Mouse (Mus musculus): ENCODE results near the gene Fam160a2. TPM values are rescaled to one million over a fixed set of nuclear protein-coding genes. Genes with fewer than 3 reads are reported as not detected.

Fam160a2 gene
- 13.2 and 15.8 TPM in 2 replicates for total RNA-seq (2017)

DNA sequence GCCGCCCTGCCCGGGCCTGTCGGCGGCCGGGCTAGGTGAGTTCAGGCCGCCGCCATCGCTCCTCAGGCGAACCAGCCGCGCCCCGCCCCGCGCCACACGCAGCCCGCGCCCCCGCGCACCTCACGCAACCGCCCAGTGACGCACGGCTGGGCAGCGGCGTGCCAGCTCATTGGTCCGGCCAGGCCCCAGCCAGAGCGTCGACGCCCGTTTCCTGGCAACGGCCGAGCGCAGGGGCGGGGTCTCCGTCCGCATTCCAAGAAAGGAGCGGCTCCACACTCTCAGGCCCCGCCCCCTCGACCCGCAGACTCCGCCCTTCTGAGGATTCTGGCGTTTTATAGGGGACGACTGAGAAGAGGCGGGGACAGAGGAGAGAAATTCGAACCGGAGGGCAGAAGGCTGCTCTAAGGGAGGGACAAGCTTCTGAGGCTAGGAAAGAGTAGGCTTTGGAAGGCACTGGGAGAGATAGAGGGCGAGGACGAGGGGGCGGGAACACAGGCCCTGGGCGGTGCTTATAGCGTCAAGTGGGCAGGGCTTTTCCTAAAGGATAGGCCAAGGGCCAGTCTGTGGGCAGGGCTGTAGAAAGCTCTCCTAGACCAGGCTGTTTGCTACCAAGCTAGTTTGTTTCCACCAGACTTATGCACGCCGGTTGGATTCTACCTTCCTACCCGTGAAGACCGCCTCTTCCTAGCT lies at the start of gene Fam160a2:
Fam160a2 (minus strand) TSS at position 120 of the 690 bp plus-strand sequence.
- peak; percentile 80 to 87 for ATAC-seq (replicated peaks in 1 of 2; ENCODE audit: insufficient read depth in 1 of 2, low FRiP score in 2 of 2, low TSS enrichment in 1 of 2, low read depth in 1 of 2, poor library complexity in 2 of 2, severe bottlenecking in 2 of 2)

DNA sequence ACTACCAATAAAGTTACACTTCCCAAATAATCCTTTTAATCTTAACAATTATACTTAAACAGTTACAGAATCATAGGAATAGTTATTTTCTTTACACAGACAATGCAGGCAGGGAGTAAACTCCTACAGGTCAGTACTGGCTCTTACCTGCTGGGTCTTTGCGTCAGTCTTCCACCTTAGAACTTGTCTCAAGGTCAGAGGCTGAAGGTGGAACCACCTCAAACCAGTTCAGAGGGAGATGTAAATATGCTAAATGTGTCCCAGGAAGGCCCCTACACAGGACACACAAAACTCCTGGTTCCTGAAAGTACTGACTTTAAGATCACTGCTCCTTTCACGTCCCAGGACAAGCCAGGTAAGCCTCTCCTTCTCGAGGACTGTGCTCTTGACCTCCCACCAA lies 45.2 kb upstream of the Fam160a2 start:
- no peak for ATAC-seq (replicated peaks in 1 of 2; ENCODE audit: insufficient read depth in 1 of 2, low FRiP score in 2 of 2, low TSS enrichment in 1 of 2, low read depth in 1 of 2, poor library complexity in 2 of 2, severe bottlenecking in 2 of 2)

- no peak for ATAC-seq (replicated peaks in 1 of 2; ENCODE audit: insufficient read depth in 1 of 2, low FRiP score in 2 of 2, low TSS enrichment in 1 of 2, low read depth in 1 of 2, poor library complexity in 2 of 2, severe bottlenecking in 2 of 2)
Observed at GRCm38 (mm10) chr7:105441426-105441825, 41.6 kb upstream of the Fam160a2 start.

- no peak for ATAC-seq (replicated peaks in 1 of 2; ENCODE audit: insufficient read depth in 1 of 2, low FRiP score in 2 of 2, low TSS enrichment in 1 of 2, low read depth in 1 of 2, poor library complexity in 2 of 2, severe bottlenecking in 2 of 2)
Observed at GRCm38 (mm10) chr7:105437979-105438772, 38.3 kb upstream of the Fam160a2 start.

- ATAC-seq (replicated peaks in 1 of 2; ENCODE audit: insufficient read depth in 1 of 2, low FRiP score in 2 of 2, low TSS enrichment in 1 of 2, low read depth in 1 of 2, poor library complexity in 2 of 2, severe bottlenecking in 2 of 2), result no peak
Observed at GRCm38 (mm10) chr7:105434798-105435197, 34.9 kb upstream of the Fam160a2 start.

DNA sequence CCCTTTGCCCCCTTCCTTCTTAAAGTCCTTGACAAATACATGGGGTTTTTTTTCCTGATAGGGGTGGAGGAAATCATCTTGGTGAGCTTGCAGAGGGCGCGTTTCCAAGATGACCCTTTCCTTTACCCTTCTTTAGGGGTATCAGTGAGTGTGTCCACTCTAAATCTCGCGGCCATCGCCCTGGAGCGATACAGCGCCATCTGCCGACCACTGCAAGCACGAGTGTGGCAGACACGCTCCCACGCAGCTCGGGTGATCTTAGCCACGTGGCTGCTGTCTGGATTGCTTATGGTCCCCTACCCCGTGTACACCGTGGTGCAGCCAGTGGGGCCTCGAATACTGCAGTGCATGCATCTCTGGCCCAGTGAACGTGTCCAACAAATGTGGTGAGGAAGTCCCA lies 34.0 kb upstream of the Fam160a2 start:
- ATAC-seq (replicated peaks in 1 of 2; ENCODE audit: insufficient read depth in 1 of 2, low FRiP score in 2 of 2, low TSS enrichment in 1 of 2, low read depth in 1 of 2, poor library complexity in 2 of 2, severe bottlenecking in 2 of 2), result no peak

DNA sequence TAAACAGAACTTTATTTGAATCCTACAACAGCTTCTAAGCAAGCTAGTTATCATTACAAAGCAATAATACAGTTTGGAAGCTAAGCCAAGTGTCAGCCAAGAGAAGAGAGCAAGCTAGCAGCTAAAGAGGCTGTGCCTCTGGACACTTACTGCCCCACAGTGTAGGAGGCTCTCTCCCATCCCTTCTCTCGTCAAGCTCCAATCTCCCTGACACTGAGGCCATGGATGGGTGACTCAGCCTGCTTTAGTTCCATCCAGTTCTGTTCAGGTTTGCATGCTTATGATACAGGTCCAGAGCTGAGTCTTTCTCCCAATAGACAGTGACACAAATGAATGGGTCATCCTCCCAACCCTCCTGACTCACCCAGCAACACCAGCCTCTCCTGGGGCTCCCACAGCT lies 32.2 kb upstream of the Fam160a2 start:
- no peak for ATAC-seq (replicated peaks in 1 of 2; ENCODE audit: insufficient read depth in 1 of 2, low FRiP score in 2 of 2, low TSS enrichment in 1 of 2, low read depth in 1 of 2, poor library complexity in 2 of 2, severe bottlenecking in 2 of 2)

DNA sequence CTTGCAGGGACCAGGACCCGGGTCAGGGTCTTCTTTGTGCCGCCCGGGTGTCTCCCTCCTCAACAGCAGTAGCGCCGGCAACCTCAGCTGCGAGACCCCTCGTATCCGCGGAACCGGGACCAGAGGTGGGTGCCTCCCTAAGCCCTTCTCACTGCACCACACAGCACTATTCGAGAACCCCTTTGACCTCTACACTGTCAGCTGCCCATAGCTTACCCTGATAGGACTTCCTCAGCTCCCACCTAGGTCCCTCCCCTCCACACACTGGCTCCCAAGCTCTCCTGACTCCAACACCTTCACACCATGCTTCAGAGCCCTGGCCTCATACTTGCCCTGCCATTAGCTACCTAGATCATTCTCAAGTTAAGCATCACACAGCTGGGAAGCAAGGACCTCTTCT lies 26.2 kb upstream of the Fam160a2 start:
- peak; percentile 17 to 28; a peak in 1 of 4 replicates for ATAC-seq (replicated peaks in 1 of 2; ENCODE audit: insufficient read depth in 1 of 2, low FRiP score in 2 of 2, low TSS enrichment in 1 of 2, low read depth in 1 of 2, poor library complexity in 2 of 2, severe bottlenecking in 2 of 2)

DNA sequence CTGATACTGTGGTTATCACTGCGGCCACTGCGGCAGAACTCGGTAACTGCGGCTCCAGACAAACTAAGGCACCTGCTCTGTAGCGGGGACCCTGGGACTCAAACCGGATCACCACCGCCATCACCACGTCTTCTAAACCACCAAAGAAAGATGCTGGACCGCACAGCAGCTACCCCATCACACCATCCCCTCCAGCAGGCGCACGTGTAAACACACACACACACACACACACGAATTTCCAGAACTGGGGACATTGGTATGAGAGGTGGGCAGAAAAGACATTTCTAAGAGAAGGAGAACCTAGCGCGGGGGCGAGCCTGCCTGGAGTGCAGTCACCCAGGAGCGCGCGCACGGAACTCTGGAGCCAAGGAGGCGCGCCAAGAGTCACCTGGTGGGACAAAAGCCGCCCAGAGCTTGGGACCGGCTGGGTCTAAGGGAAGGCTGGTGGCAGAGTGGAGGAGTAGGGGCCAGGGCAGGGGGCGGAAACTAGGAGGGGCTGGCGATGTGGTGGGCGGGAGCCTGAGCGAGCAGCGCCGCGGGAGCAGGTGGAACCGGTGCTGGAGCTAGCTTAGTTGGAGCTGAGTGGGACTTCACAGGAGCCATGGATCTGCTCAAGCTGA lies 25.7 kb upstream of the Fam160a2 start, which contains the start of gene Cckbr:
Cckbr (plus strand) TSS at position 308 of the 620 bp plus-strand sequence.
- peak; percentile 50 to 57 for ATAC-seq (replicated peaks in 1 of 2; ENCODE audit: insufficient read depth in 1 of 2, low FRiP score in 2 of 2, low TSS enrichment in 1 of 2, low read depth in 1 of 2, poor library complexity in 2 of 2, severe bottlenecking in 2 of 2)

GRCm38 (mm10) chr7:105424368-105424767 lies 24.5 kb upstream of the Fam160a2 start:
- ATAC-seq (replicated peaks in 1 of 2; ENCODE audit: insufficient read depth in 1 of 2, low FRiP score in 2 of 2, low TSS enrichment in 1 of 2, low read depth in 1 of 2, poor library complexity in 2 of 2, severe bottlenecking in 2 of 2), result no peak

- ATAC-seq (replicated peaks in 1 of 2; ENCODE audit: insufficient read depth in 1 of 2, low FRiP score in 2 of 2, low TSS enrichment in 1 of 2, low read depth in 1 of 2, poor library complexity in 2 of 2, severe bottlenecking in 2 of 2), result no peak
Observed at GRCm38 (mm10) chr7:105420903-105421302, 21.0 kb upstream of the Fam160a2 start.

DNA sequence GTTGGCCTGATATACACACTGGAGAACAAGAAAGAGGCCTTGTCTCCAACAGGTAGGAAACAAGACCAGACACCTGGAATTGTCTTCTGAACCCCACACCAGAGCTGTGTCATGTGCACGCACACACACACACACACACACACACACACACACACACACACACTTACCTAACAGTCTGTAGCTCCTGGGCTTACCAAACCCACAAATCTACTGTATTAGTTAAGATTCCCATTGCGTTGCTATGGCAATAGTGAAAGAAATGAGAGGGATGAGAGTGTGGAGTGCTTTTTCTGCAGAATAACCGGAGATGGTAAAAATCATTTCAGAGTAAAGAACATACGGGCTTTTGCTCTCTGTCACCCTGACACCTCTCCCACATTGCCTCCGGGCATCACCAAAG lies 18.3 kb upstream of the Fam160a2 start:
- ATAC-seq (replicated peaks in 1 of 2; ENCODE audit: insufficient read depth in 1 of 2, low FRiP score in 2 of 2, low TSS enrichment in 1 of 2, low read depth in 1 of 2, poor library complexity in 2 of 2, severe bottlenecking in 2 of 2), result no peak

DNA sequence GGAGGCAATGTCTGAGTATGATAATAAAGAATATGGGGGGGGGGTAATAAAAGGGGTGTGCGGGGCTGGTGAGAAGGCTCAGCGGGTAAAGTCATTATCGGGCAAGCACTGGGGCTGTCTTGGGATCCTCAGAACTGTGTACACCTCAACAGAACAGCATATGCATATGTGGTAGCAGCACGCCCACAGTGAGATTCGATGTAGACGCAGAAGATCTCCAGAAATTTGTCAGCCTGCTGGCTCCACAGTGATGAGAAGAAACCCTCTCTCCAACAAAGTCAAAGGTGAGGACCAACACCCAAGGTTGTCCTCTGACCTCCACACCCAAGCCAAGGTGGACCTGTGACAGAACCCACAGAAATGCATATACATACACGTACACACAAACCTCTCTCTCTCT lies 16.7 kb upstream of the Fam160a2 start:
- no peak for ATAC-seq (replicated peaks in 1 of 2; ENCODE audit: insufficient read depth in 1 of 2, low FRiP score in 2 of 2, low TSS enrichment in 1 of 2, low read depth in 1 of 2, poor library complexity in 2 of 2, severe bottlenecking in 2 of 2)

DNA sequence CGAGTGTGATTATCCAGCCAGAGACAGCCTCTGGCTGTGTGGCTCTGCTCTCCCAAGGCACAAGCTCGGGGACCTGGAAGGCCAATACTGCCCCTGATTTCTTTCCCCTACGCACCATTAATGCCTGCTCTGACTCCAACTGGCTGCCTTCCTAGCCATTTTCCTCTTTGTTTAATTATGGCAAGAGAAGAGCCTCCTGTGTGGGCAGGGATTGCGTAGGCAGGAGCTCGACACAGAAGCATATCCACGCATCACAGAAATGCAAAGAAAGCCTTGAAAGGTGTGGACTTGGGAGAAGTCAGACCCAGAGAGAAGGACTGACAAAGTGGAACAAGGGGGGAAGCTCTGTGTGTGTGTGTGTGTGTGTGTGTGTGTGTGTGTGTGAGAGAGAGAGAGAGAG lies 14.5 kb upstream of the Fam160a2 start:
- no peak for ATAC-seq (replicated peaks in 1 of 2; ENCODE audit: insufficient read depth in 1 of 2, low FRiP score in 2 of 2, low TSS enrichment in 1 of 2, low read depth in 1 of 2, poor library complexity in 2 of 2, severe bottlenecking in 2 of 2)

GRCm38 (mm10) chr7:105411874-105412632 lies 12.2 kb upstream of the Fam160a2 start:
- peak; percentile 65 to 78; a peak in 2 of 4 replicates for ATAC-seq (replicated peaks in 1 of 2; ENCODE audit: insufficient read depth in 1 of 2, low FRiP score in 2 of 2, low TSS enrichment in 1 of 2, low read depth in 1 of 2, poor library complexity in 2 of 2, severe bottlenecking in 2 of 2)

GRCm38 (mm10) chr7:105406322-105406721 lies 6.5 kb upstream of the Fam160a2 start:
- peak in 1 of 2 experiments; percentile 57; a peak in 1 of 4 replicates for ATAC-seq (replicated peaks in 1 of 2; ENCODE audit: insufficient read depth in 1 of 2, low FRiP score in 2 of 2, low TSS enrichment in 1 of 2, low read depth in 1 of 2, poor library complexity in 2 of 2, severe bottlenecking in 2 of 2)

GRCm38 (mm10) chr7:105404268-105404667 lies 4.4 kb upstream of the Fam160a2 start, which contains the start of gene Cnga4:
Gene Cnga4, plus strand, starts transcription at chr7:105404568.
- ATAC-seq (replicated peaks in 1 of 2; ENCODE audit: insufficient read depth in 1 of 2, low FRiP score in 2 of 2, low TSS enrichment in 1 of 2, low read depth in 1 of 2, poor library complexity in 2 of 2, severe bottlenecking in 2 of 2), result no peak
